Mouse (Mus musculus) heart, adult 2 months (tissue): ENCODE measurements around the gene Gm20388.

Source experiments
- CTCF ChIP-seq: fragments of 200-600 bp; IDR thresholded peaks from 2 replicates; pipeline ENCODE4 v1.8.1; 2022; ENCODE audit warnings: antibody characterized with exemption, mild to moderate bottlenecking, moderate library complexity
- EP300 ChIP-seq: fragments of 200-500 bp; IDR thresholded peaks from 2 replicates; pipeline ENCODE4 v1.6.1; 2011; ENCODE audit warnings: low read depth, low read length, control low read depth; ENCODE audit not compliant: insufficient read depth
- POLR2A ChIP-seq: fragments of 200-500 bp; IDR thresholded peaks from 2 replicates; pipeline ENCODE4 v1.6.1; 2011; ENCODE audit warnings: mild to moderate bottlenecking, low read depth, low read length, control low read depth; ENCODE audit not compliant: insufficient read depth

DNA sequence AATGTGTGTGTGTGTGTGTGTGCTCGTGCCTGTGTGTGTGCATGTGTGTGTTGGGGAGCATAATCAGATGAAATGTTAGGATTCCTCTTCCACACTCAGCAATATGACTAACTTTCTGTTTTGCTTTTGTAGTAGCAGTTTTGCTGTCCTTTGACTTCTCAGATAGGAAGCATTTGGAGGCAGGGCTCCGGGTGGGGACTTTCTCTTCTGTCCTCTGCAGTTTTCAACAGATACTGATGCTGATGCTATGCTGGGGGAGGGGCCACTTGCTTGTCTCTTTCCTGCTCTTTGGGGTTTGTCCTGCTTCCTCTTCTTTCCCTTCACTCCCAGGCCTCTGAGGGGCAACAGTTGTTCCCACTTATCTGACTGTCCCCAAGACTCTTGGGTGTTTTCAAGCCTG lies 4319.2 kb downstream of the Gm20388 start:
- TF ChIP-seq CTCF (no peak), POLR2A (no peak), EP300 (no peak)
